ENCODE assay signal across 8 mouse cellular contexts in the genomic region with DNA sequence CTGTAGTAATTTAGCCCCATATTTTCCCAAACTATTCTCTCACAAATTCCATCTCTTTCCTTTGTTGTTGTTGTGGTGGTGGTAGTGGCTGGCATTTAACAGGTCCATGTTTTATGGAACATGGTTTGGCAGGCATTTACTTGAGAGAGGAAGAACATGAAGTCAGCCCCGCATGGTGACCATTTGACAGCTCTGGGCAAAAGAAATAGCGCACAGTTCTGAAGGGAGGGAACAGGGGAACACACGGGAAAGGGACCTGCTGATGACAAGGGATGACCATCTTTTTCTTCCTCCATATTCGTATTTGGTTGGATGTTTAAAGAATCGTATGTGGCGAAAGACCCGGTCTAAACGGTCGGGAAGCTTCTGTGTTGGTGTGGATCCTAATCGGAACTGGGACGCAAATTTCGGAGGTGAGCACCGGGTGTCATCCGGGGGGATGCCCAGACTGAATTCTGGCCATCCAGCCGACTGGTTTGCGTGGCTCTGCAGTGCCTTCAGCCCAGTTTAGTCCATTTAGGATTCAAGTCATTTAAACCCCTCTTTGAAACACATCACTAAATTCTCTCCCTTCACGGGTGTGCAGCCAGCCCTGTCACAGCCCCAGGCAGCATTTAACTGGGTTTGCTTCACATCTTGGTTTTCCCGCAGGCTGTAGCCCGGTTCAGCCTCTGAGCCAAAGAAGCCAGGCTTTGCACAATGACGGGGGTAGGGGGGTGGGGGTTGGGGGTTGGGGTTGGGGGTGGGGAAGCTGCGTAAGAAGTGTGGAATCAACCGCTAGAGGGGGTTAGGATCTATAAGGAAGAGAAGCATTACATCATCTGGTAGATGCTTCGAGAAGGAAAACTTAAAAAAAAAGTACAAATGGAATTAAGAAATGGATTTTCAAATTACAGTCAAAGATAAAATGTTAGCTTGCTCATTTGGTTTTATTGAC. TPM values are rescaled to one million over a fixed set of nuclear protein-coding genes. Genes with fewer than 3 reads are reported as not detected.
DNase-seq lines count a peak whose midpoint lies in the region; ATAC-seq and TF ChIP-seq lines count a peak whose summit lies in the region.

No protein-coding gene starts in this region.

- H3K9ac ChIP-seq in heart, embryonic 15.5 days = no peak overlapping the region
- H3K9ac ChIP-seq in ES-E14 (ENCODE audit: insufficient read depth, low read depth, low read length, poor library complexity, severe bottlenecking) = no peak overlapping the region
- peak overlapping the region; percentile 48; the same call in 1 of the 2 replicates for H3K9ac ChIP-seq in intestine, embryonic 16.5 days (ENCODE audit: low read depth, low read length)

- no peak for DNase-seq in heart, adult 8-10 months (ENCODE audit: low spot score)
- no peak for DNase-seq in ES-E14 (ENCODE audit: low read depth, low spot score)
- DNase-seq in embryo, embryonic 9.5 days (ENCODE audit: extremely low spot score) = peak; percentile 73
- DNase-seq in retina, embryonic 14.5 days (ENCODE audit: low spot score) = peak; percentile 86
- DNase-seq in adrenal gland, adult 18-20 months (ENCODE audit: low spot score in 2 of 2) = no peak
- no peak for DNase-seq in spleen, postnatal 36 days (ENCODE audit: low spot score in 2 of 2)

- no peak overlapping the region for H3K27ac ChIP-seq in heart, embryonic 15.5 days
- no peak overlapping the region for H3K27ac ChIP-seq in ES-E14 (ENCODE audit: insufficient read depth, low read depth, low read length, poor library complexity, severe bottlenecking)
- no peak overlapping the region; the same call in 1 of the 2 replicates for H3K27ac ChIP-seq in intestine, embryonic 16.5 days (ENCODE audit: low read length)

- no peak for ATAC-seq in heart, embryonic 15.5 days (replicated peaks; ENCODE audit: insufficient number of reproducible peaks, insufficient read depth, low FRiP score, low read depth)
- ATAC-seq in intestine, embryonic 16.5 days = no peak

- H3K4me3 ChIP-seq in heart, embryonic 15.5 days = no peak overlapping the region
- H3K4me3 ChIP-seq in ES-E14 (ENCODE audit: insufficient read depth in 1 of 2, low read depth in 1 of 2, low read length in 2 of 2, poor library complexity in 1 of 2, severe bottlenecking in 1 of 2) = peak overlapping the region in 1 of 2 experiments; percentile 34; a peak in 1 of 4 replicates
- H3K4me3 ChIP-seq in intestine, embryonic 16.5 days (ENCODE audit: low read length) = no peak overlapping the region

- H3K36me3 ChIP-seq in heart, embryonic 15.5 days = no peaks in the 10 kb centered on the region
- no peaks in the 10 kb centered on the region for H3K36me3 ChIP-seq in ES-E14 (ENCODE audit: control insufficient read depth, insufficient read depth, low read length, poor library complexity, severe bottlenecking)
- H3K36me3 ChIP-seq in intestine, embryonic 16.5 days (ENCODE audit: control insufficient read depth, insufficient read depth, low read length) = no peaks in the 10 kb centered on the region

- peak overlapping the region; percentile 37; the same call in 1 of the 2 replicates for H3K4me2 ChIP-seq in heart, embryonic 15.5 days
- H3K4me2 ChIP-seq in intestine, embryonic 16.5 days (ENCODE audit: low read depth, low read length) = peak overlapping the region; percentile 40

- in situ Hi-C loops in ES-E14 (cut with MboI; ENCODE audit: low sequenced_read_pairs in 2 of 2, unreplicated experiment in 2 of 2) = no loop called here

- 39% methylated on average over 23 of the region's 23 CpGs for WGBS in heart, embryonic 15.5 days
- WGBS in intestine, embryonic 16.5 days = 33% methylated on average over 23 of the region's 23 CpGs

- H3K4me1 ChIP-seq in heart, embryonic 15.5 days (replicated peaks) = peaks cover 38% of the 10 kb centered on the region
- peaks cover 4 to 8% of the 10 kb centered on the region in 2 experiments; a peak in 2 of 4 replicates for H3K4me1 ChIP-seq in ES-E14 (ENCODE audit: control insufficient read depth in 2 of 2, insufficient read depth in 2 of 2, low read length in 2 of 2, poor library complexity in 1 of 2)
- H3K4me1 ChIP-seq in intestine, embryonic 16.5 days (ENCODE audit: control insufficient read depth, insufficient read depth, low read length) = peaks cover 13% of the 10 kb centered on the region

- no peaks in the 10 kb centered on the region for H3K9me3 ChIP-seq in heart, embryonic 15.5 days (replicated peaks)
- no peaks in the 10 kb centered on the region for H3K9me3 ChIP-seq in ES-E14 (ENCODE audit: control insufficient read depth, insufficient read depth, low read depth, low read length)
- no peaks in the 10 kb centered on the region for H3K9me3 ChIP-seq in intestine, embryonic 16.5 days (ENCODE audit: control insufficient read depth, low read length)

- no peaks in the 10 kb centered on the region for H3K27me3 ChIP-seq in heart, embryonic 15.5 days
- H3K27me3 ChIP-seq in intestine, embryonic 16.5 days (replicated peaks; ENCODE audit: control insufficient read depth, insufficient read depth, low read length) = no peaks in the 10 kb centered on the region

TF ChIP-seq in ES-E14, 5 proteins besides CTCF, POLR2A, EP300 and RAD21:
- TF ChIP-seq ZNF384 (IDR thresholded peaks at IDR 0.05; ENCODE audit: low read depth, low read length) (peak; percentile 73), HCFC1 (IDR thresholded peaks at IDR 0.05; ENCODE audit: borderline replicate concordance, insufficient read depth, low read length) (no peak), MAFK (IDR thresholded peaks at IDR 0.05; ENCODE audit: insufficient read depth, low read depth, low read length) (no peak), ZC3H11A (IDR thresholded peaks at IDR 0.05; ENCODE audit: borderline replicate concordance, low read depth, low read length) (no peak), CHD2 (IDR thresholded peaks at IDR 0.05; ENCODE audit: low read depth, low read length) (no peak)

RNA-seq across cellular contexts. Expression of gene Cpa2, which starts 10.5 kb away (rescaled TPM):
- 2.1 and 3.9 TPM in 2 replicates for polyA plus RNA-seq in heart, embryonic 15.5 days (2015; fragmentation: Nextera tagmentation; extraction: Ambion mirVana)
- under 1 TPM in 1 of 4 experiments, not detected in 3; 0.31 TPM for total RNA-seq in heart, adult 8-10 months (2022)
- total RNA-seq in ES-E14 (2012; rRNA removed) = 1.6 and 1.7 TPM in 2 replicates
- polyA plus RNA-seq in intestine, embryonic 16.5 days (2015; fragmentation: Nextera tagmentation; extraction: Ambion mirVana) = 399 and 443 TPM in 2 replicates
- under 1 TPM; 0.43 to 0.74 TPM for total RNA-seq in adrenal gland, adult 18-20 months (2021)

RNA-seq across cellular contexts. Expression of gene Cpa4, which starts 16.3 kb away (rescaled TPM):
- polyA plus RNA-seq in heart, embryonic 15.5 days (2015; fragmentation: Nextera tagmentation; extraction: Ambion mirVana) = 1.6 and 2.4 TPM in 2 replicates
- not detected for total RNA-seq in heart, adult 8-10 months (2022)
- total RNA-seq in ES-E14 (2012; rRNA removed) = not detected in 2 replicates
- 0.39 and 0.58 TPM in 2 replicates for polyA plus RNA-seq in intestine, embryonic 16.5 days (2015; fragmentation: Nextera tagmentation; extraction: Ambion mirVana)
- 1 to 10 TPM; 1.4 to 1.7 TPM for total RNA-seq in adrenal gland, adult 18-20 months (2021)

RNA-seq across cellular contexts. Expression of gene Ssmem1, which starts 42.3 kb away (rescaled TPM):
- 0.14 TPM in 1 of 2 replicates, not detected in the other for polyA plus RNA-seq in heart, embryonic 15.5 days (2015; fragmentation: Nextera tagmentation; extraction: Ambion mirVana)
- total RNA-seq in heart, adult 8-10 months (2022) = under 1 TPM in 1 of 4 experiments, not detected in 3; 0.40 TPM
- total RNA-seq in ES-E14 (2012; rRNA removed) = 0.37 and 0.58 TPM in 2 replicates
- not detected in 2 replicates for polyA plus RNA-seq in intestine, embryonic 16.5 days (2015; fragmentation: Nextera tagmentation; extraction: Ambion mirVana)
- under 1 TPM in 1 of 2 experiments, not detected in 1; 0.22 TPM for total RNA-seq in adrenal gland, adult 18-20 months (2021)

RNA-seq across cellular contexts. Expression of gene Tmem209, which starts 42.3 kb away (rescaled TPM):
- polyA plus RNA-seq in heart, embryonic 15.5 days (2015; fragmentation: Nextera tagmentation; extraction: Ambion mirVana) = 19.8 and 26.5 TPM in 2 replicates
- 10 to 100 TPM in 2 of 4 experiments, 1 to 10 TPM in 2; 7.3 to 12.4 (median 9.5) TPM for total RNA-seq in heart, adult 8-10 months (2022)
- 104 and 138 TPM in 2 replicates for total RNA-seq in ES-E14 (2012; rRNA removed)
- 33.0 and 34.0 TPM in 2 replicates for polyA plus RNA-seq in intestine, embryonic 16.5 days (2015; fragmentation: Nextera tagmentation; extraction: Ambion mirVana)
- total RNA-seq in adrenal gland, adult 18-20 months (2021) = 10 to 100 TPM; 15.3 to 19.5 TPM

RNA-seq across cellular contexts. Expression of gene Cpa5, which starts 58.9 kb away (rescaled TPM):
- polyA plus RNA-seq in heart, embryonic 15.5 days (2015; fragmentation: Nextera tagmentation; extraction: Ambion mirVana) = 0.32 and 0.58 TPM in 2 replicates
- not detected for total RNA-seq in heart, adult 8-10 months (2022)
- not detected in 2 replicates for total RNA-seq in ES-E14 (2012; rRNA removed)
- not detected in 2 replicates for polyA plus RNA-seq in intestine, embryonic 16.5 days (2015; fragmentation: Nextera tagmentation; extraction: Ambion mirVana)
- total RNA-seq in adrenal gland, adult 18-20 months (2021) = not detected

Comparison
In these comparisons a context has a peak if more than half of its experiments do, and no peak if none do; other contexts are left out.
1. DNase-seq: peak in embryo, embryonic 9.5 days (single experiment) and retina, embryonic 14.5 days (single experiment); none in heart, adult 8-10 months (single experiment), ES-E14 (single experiment), adrenal gland, adult 18-20 months (0 of 2) and spleen, postnatal 36 days (0 of 2).